Mouse (Mus musculus) forebrain, embryonic 15.5 days (tissue): ENCODE data around the gene Abcf2. TPM values are rescaled to one million over a fixed set of nuclear protein-coding genes. Genes with fewer than 3 reads are reported as not detected.
A peak's percentile ranks its signal among the peaks of the same experiment; 100 is the strongest.

Experiments used
- ATAC-seq: fragments of 200-750 bp; cut with Nextera tagmentation; replicated peaks from 2 replicates; pipeline ENCODE4 v1.8.0; 2017; ENCODE audit warnings: mild to moderate bottlenecking, moderate TSS enrichment, moderate library complexity
- H3K27ac ChIP-seq: fragments of 300-500 bp; sonication (generic); replicated peaks from 2 replicates; pipeline ENCODE4 v1.5.1; 2015; ENCODE audit warnings: mild to moderate bottlenecking, inconsistent platforms
- H3K27me3 ChIP-seq: fragments of 300-500 bp; sonication (generic); 2 replicates; pipeline ENCODE4 v1.6.1; 2015; ENCODE audit warnings: inconsistent platforms
- H3K36me3 ChIP-seq: fragments of 300-500 bp; sonication (generic); 2 replicates; pipeline ENCODE4 v1.6.1; 2015; ENCODE audit warnings: mild to moderate bottlenecking, inconsistent platforms
- H3K4me1 ChIP-seq: fragments of 300-500 bp; sonication (generic); 2 replicates; pipeline ENCODE4 v1.6.1; 2015; ENCODE audit warnings: inconsistent platforms
- H3K4me2 ChIP-seq: fragments of 300-500 bp; sonication (generic); replicated peaks from 2 replicates; pipeline ENCODE4 v1.6.1; 2015; ENCODE audit warnings: mild to moderate bottlenecking, inconsistent platforms
- H3K4me3 ChIP-seq: fragments of 300-500 bp; sonication (generic); 2 replicates; pipeline ENCODE4 v1.5.1; 2015; ENCODE audit warnings: mild to moderate bottlenecking, inconsistent platforms
- H3K9ac ChIP-seq: fragments of 300-500 bp; sonication (generic); replicated peaks from 2 replicates; pipeline ENCODE4 v1.6.1; 2015; ENCODE audit warnings: mild to moderate bottlenecking, inconsistent platforms
- H3K9me3 ChIP-seq: fragments of 300-500 bp; sonication (generic); 2 replicates; pipeline ENCODE4 v1.6.1; 2016; ENCODE audit warnings: inconsistent platforms
- WGBS: fragments of 180-500 bp; shearing (Covaris S2); methylation state at CpG from one replicate; pipeline ENCODE4 v1.1.7; 2015; ENCODE audit warnings: mixed read lengths; 5-methylcytosine and 5-hydroxymethylcytosine counted together
- polyA plus RNA-seq: library from polyadenylated mRNA; unstranded; fragments of >200 nt; fragmentation: Nextera tagmentation; extraction: Ambion mirVana; gene quantifications from 2 replicates; pipeline ENCODE4 v1.2.1, GENCODE M21; 2015

Abcf2 gene
- polyA plus RNA-seq, 1 experiment from 2014 or later: 101 TPM

DNA sequence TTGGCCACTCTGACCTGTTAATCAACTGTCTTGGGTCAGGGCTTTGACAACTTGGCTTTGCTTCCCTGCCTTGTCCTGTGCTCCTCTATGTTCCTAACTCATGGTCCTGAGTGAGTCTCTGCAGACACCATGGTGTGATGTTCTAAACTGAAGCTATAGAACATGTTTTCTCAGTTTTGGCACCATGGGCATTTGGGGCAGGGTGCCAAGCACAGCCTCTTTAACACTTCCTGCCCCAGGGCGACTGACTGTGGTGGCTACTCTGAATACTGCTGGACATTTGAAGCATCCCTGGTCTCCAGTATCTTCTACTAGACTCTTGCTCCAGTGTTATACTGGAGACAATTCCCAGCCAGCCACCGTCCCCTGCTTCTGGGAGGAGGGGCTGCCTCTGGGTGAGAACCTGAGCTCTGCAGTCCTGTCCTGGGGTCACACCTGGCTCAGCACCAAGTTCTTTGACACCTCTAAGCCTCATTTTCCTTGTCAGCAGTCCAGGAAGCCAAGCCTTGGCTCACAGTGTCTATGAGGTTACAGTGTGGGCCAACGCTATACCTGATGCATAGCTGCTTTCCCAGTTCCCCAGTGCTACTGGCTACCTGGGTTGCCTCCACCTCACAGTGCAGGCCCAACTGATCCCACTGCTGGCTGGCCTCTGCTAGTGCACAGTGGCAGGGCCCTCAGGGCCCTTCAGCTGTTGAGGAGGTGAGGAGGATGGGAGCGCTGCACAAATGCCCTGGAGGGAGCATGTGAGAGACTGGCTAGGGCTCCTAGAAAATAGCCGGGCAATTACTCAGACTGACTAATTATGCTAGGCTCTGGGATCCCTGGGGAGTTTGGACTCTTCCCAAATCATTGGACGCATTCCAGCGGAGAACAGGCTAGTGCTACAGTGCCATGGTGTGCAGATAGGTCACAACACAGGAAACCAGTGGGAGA, 34.4 kb upstream of the Abcf2 start:
- Histone ChIP-seq H3K4me2 (no peak overlapping the region), H3K36me3 (no peaks in the 10 kb centered on the region), H3K4me3 (no peak overlapping the region), H3K9me3 (no peaks in the 10 kb centered on the region), H3K4me1 (peaks cover 24% of the 10 kb centered on the region), H3K9ac (no peak overlapping the region), H3K27ac (peak overlapping the region; percentile 71), H3K27me3 (no peaks in the 10 kb centered on the region)
- 20% methylated on average over 7 of the region's 7 CpGs for WGBS
- ATAC-seq: peak; percentile 86

DNA sequence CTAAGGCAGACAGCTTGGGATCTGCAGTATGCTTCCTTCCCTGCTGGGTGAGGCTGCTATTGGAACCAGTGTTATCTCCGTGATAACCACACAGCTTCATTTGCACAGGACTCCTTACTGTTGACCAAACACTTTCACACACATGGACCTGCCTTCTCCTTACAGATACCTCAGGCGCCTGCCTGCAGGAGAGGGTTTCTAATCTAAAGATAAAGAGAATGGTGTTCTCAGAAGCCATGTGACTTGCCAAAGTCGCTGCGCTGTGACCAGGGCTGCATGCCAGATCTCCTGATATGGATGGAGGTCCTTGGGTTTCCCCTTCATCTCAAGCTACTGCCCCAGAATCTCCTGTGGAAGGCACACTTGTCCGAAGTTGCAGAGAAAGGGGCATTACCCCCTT, 32.1 kb upstream of the Abcf2 start:
- Histone ChIP-seq H3K9ac (no peak overlapping the region), H3K9me3 (no peaks in the 10 kb centered on the region), H3K4me2 (no peak overlapping the region), H3K27ac (no peak overlapping the region), H3K4me1 (peaks cover 40% of the 10 kb centered on the region), H3K36me3 (no peaks in the 10 kb centered on the region), H3K4me3 (no peak overlapping the region), H3K27me3 (no peaks in the 10 kb centered on the region)
- 63% methylated on average over 5 of the region's 5 CpGs for WGBS
- no peak for ATAC-seq

DNA sequence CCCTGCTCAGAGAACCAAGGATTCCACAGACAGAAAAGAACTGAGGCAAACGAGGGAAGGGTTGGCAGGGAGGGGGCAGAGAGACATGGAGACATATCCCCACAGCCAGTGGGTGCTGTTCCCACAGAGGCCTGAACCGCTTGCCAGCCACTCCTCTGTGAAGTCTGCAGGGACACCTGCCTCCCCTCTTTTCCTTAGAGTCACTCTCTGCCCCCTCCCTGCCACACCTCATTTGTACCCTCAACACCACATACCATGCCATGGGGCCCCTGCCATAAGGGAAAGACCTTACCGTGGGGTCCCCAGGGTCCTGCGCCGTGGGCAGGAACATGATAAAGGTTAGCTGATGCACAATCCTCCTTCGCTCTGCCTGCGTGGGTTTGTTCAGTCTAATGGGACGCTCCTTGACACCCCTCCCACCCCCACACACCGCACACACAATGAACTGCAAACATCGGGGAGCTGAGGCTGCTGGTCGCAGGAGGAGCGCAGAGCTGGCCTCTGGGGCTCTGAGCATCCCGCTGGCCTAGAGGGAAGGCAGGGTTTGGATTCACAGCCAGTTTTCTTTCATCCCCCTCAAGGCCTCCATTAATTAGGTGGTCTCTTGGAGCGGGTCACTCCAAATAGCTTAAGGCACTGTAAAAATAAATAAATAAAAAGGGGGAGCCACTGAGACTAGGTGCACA, 28.9 kb upstream of the Abcf2 start:
- Histone ChIP-seq H3K9ac (peak overlapping the region; percentile 91), H3K36me3 (no peaks in the 10 kb centered on the region), H3K4me2 (peak overlapping the region; percentile 82), H3K27ac (peak overlapping the region; percentile 99), H3K4me3 (peak overlapping the region; percentile 67), H3K4me1 (peaks cover 52% of the 10 kb centered on the region), H3K27me3 (no peaks in the 10 kb centered on the region), H3K9me3 (no peaks in the 10 kb centered on the region)
- ATAC-seq: no peak; the same call in 1 of the 2 replicates
- 13% methylated on average over 14 of the region's 14 CpGs for WGBS

DNA sequence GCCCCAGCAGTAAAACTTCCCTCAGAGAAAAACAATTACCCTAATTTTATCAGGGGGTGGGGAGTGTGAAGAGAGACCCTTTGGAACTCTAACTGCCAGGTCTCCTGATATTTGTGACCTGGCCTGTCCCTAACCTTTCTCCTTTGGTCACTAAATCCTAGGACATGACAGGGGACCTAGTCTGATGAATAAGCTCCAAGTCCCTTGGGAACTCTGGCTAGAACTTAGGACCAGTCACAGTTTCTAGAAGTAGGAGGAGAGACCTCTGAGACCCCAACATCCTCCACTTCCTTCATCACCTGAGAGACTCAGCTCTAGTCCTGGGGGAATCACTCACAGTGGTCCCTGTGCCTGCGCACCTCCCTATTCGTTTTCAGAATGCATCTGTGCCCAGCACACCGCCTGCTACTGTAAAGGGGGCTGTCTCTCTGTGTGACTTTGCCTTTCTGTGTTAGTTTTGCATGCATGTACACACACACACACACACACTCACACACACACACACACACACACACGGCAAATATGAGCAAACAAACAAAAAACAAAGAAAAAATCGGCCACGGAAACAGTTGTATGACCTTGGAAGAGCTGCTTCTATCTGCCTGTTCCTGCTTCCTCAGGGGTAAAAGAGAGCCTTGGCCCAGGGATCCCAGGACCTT, 28.2 kb upstream of the Abcf2 start:
- WGBS: 8% methylated on average over 6 of the region's 6 CpGs

DNA sequence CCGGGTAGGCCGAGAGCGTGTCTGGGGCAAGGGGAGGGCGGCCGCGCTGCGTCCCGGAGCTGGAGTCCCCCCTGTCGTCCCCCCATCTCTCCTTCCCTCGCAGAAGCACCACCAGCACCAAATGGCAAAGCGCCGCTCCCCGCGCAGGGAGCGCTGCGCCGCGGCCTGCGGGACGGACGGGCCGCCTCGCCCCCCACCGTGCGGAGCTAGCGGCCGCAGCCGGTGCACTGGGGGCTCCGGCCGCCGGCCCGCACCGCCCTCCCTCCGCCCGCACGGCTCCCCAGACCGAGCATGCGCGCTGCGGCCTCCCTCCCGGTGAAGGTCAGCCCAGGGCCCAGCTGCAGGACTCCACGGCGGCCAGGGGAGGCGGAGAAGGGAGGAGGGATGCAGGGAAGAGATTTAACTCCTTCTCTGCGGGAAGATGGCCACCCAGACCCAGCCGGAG, 27.4 kb upstream of the Abcf2 start:
- H3K36me3 ChIP-seq: no peaks in the 10 kb centered on the region
- WGBS: under 1% methylated on average over 45 of the region's 46 CpGs
- peak overlapping the region; percentile 82 for H3K4me2 ChIP-seq
- peak; percentile 59 for ATAC-seq
- peak overlapping the region; percentile 91 for H3K9ac ChIP-seq
- H3K27ac ChIP-seq: peak overlapping the region; percentile 99
- peaks cover 61% of the 10 kb centered on the region for H3K4me1 ChIP-seq
- H3K4me3 ChIP-seq: peak overlapping the region; percentile 67
- no peaks in the 10 kb centered on the region for H3K9me3 ChIP-seq
- no peaks in the 10 kb centered on the region for H3K27me3 ChIP-seq

More for the DNA sequence above, 28.2 kb upstream of the Abcf2 start:
- H3K36me3 ChIP-seq: no peaks in the 10 kb centered on the region
- H3K27me3 ChIP-seq: no peaks in the 10 kb centered on the region
- no peak for ATAC-seq
- H3K4me1 ChIP-seq: peaks cover 55% of the 10 kb centered on the region
- peak overlapping the region; percentile 82 for H3K4me2 ChIP-seq
- H3K27ac ChIP-seq: peak overlapping the region; percentile 99
- H3K9ac ChIP-seq: peak overlapping the region; percentile 91
- H3K9me3 ChIP-seq: no peaks in the 10 kb centered on the region
- peak overlapping the region; percentile 67 for H3K4me3 ChIP-seq

DNA sequence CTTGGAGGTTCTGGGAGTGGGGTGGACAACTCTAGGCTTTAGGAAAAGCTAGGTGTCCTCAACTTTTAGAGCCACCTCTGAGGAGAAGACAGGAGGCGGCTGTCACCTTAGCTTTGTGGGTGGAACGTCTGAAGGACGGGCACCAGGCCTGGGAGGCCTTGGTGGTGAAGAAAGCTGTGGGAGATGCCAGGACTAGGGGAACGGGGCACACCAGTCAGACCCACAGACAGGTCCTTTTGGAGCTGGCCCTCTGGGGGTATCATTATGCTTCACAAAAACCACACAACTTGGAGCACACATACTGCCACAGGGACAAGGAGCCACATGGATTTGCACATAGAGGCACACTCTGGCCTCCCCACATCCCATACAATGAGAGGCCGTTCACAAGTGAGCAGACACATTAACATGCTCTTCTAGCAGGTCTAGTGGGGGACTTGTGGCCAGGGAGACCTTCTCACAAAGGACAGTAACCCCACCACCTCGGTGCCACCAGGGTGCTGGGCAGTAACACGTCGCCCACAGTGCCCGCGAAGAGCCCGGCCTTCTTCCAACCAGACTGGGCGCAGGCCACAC, 26.9 kb upstream of the Abcf2 start:
- H3K4me1 ChIP-seq: peaks cover 66% of the 10 kb centered on the region
- peak overlapping the region; percentile 99 for H3K27ac ChIP-seq
- peak overlapping the region; percentile 91 for H3K9ac ChIP-seq
- peak overlapping the region; percentile 82 for H3K4me2 ChIP-seq
- 11% methylated on average over 12 of the region's 12 CpGs for WGBS
- no peaks in the 10 kb centered on the region for H3K27me3 ChIP-seq
- peak overlapping the region; percentile 67 for H3K4me3 ChIP-seq
- no peaks in the 10 kb centered on the region for H3K9me3 ChIP-seq
- ATAC-seq: peak; percentile 1; the same call in 1 of the 2 replicates
- H3K36me3 ChIP-seq: no peaks in the 10 kb centered on the region

DNA sequence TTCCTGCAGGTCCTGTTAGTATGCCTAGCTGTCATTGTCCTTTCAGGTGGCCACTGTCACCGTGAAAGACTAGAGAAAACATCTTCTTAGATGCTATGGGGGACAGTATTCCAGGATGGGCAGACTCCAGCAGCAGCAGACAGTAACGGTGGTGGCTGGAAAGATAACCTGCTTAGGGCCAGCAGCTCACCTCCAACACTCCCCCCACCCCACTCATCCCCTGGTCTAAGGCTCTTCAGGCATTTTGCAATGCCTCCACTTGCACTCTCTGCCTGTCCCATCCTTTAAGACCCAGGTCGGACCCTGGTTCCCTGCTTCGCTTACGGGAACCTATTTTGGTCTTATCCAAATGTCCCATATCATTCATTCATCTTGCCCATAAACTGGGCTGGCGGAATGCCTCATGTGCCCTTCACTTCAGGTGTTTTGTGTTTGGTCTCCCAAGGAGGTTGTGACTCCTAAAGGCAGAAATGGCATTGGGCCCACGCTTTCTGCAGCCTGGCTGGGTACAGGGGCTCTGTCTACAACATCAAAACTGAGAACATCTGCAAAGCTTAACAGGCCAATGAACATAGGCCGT, 26.3 kb upstream of the Abcf2 start:
- Histone ChIP-seq H3K4me3 (peak overlapping the region; percentile 67), H3K9me3 (no peaks in the 10 kb centered on the region), H3K9ac (peak overlapping the region; percentile 91), H3K4me2 (peak overlapping the region; percentile 82), H3K27ac (peak overlapping the region; percentile 99), H3K27me3 (no peaks in the 10 kb centered on the region), H3K36me3 (no peaks in the 10 kb centered on the region), H3K4me1 (peaks cover 72% of the 10 kb centered on the region)
- 63% methylated on average over 8 of the region's 8 CpGs for WGBS
- ATAC-seq: no peak

DNA sequence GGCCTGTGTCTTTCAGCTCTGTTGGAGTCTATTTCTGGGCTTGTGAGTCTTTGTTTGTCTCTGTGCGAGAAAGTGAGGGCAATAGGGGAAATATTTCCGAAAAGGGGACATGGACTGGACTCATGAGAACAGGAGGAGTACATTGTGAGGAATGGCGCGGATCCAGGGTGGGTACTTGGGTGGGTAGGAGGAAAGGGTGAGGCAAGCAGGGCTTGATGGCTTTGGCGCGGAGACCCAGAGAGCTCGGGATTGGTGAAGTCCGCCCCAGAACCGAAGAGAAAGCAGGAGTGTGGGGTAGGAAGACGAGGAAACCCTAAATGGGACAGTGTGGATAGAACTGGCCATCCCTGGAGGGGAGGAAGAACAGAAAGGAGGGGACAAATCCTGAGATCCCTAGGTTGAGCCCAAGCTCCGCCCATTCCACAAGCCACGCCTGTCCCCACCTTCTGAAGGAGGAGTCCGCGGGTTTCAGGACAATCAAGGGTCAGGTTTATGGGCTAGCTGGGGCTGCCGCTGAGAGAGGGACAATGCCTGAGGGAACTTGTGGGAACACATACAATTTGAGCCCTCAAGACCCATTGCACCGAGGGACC, 25.6 kb upstream of the Abcf2 start:
- Histone ChIP-seq H3K4me2 (peak overlapping the region; percentile 82), H3K4me1 (peaks cover 78% of the 10 kb centered on the region), H3K27ac (peak overlapping the region; percentile 99), H3K27me3 (no peaks in the 10 kb centered on the region), H3K4me3 (peak overlapping the region; percentile 67), H3K36me3 (no peaks in the 10 kb centered on the region), H3K9ac (peak overlapping the region; percentile 82), H3K9me3 (no peaks in the 10 kb centered on the region)
- ATAC-seq: peak; percentile 24
- 1% methylated on average over 16 of the region's 16 CpGs for WGBS

DNA sequence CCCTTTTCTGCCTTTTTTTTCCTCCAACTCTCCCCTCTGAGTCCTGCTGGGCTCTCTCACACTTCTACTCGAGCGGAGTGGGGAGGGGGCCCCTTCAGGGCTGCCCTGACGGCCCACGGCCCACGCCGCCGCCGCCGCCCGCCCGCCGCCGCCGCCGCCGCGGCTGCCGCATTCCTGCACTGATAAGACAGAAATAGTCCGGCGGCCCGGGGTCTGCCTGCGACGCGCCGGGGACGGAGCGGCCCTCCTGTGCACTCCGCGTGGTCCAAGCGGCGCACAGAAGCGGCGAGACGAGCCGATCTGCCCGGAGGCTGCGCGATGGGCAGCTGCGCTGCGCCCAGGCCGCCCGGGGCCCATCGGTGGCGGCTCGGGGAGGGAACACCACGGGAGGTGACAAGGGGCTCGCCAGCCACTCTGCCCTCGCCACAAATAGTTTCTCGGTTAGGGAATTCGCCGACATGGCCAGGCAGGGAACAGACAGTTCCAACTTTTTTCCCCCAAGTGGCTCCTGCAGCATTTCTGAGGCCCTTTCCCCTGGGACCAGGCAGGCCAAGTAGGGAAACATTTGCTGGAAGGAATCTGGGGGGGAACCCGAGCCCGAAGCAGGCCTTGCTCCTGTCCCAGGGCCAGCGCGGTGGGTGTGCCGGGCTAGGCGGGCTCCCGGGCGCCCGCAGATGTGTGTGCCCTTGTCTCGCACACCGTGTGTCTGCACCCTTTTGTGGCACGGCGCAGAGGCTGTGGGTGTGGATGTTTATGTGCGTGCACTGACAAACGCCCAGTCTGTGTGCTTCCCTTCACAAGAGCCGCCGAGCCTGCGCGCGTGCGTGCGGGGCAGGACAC, 24.9 kb upstream of the Abcf2 start:
- Histone ChIP-seq H3K4me1 (peaks cover 83% of the 10 kb centered on the region), H3K4me3 (peak overlapping the region; percentile 67), H3K36me3 (no peaks in the 10 kb centered on the region), H3K9me3 (no peaks in the 10 kb centered on the region), H3K27me3 (no peaks in the 10 kb centered on the region), H3K4me2 (peak overlapping the region; percentile 82), H3K9ac (peak overlapping the region; percentile 82), H3K27ac (peak overlapping the region; percentile 99)
- ATAC-seq: peak; percentile 27
- under 1% methylated on average over 73 of the region's 73 CpGs for WGBS

DNA sequence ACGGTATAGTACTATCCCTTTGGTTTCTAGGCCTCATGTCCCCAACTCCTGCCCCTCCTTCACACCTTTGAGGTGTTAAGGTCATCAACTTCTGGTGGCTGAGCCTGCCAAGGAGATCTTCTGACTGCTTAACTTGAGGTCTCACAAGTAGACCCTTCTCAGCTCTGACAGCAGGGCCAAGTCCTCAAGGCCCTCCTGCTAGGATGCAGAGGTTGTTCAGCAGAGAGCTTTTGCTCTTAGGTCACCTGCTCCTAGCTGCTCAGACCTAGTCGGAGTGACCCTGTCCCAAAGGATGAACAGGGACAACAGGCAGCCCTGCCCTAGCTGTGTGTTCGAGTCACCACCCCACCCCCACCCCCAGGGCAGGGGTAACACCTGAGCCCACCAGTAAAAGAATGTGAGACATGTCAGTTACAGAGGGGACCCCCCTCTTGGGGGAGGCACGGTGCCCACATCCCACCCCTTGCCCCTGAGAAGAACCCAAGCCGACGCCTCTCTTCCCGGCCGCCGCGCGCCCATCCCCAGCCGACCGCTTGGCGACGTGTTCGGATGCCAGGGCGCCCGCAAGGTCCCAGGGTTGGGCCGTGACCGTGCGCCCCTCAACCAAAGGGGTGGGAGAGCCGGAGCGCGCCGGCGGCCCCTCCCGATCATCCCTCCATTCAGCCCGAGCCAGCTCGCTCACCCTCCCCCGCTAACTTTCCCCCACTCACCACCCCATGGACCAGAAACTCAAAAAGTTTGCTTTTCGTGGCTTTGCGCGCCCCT, 24.0 kb upstream of the Abcf2 start:
- H3K4me1 ChIP-seq: peaks cover 83% of the 10 kb centered on the region
- WGBS: under 1% methylated on average over 32 of the region's 33 CpGs
- no peaks in the 10 kb centered on the region for H3K36me3 ChIP-seq
- H3K4me2 ChIP-seq: peak overlapping the region; percentile 82
- no peak for ATAC-seq
- H3K9ac ChIP-seq: peak overlapping the region; percentile 82
- peak overlapping the region; percentile 99 for H3K27ac ChIP-seq
- H3K4me3 ChIP-seq: peak overlapping the region; percentile 67
- H3K9me3 ChIP-seq: no peaks in the 10 kb centered on the region
- no peaks in the 10 kb centered on the region for H3K27me3 ChIP-seq
